Mouse (Mus musculus) CD4-positive, CD25-positive, alpha-beta regulatory T cell, adult 2 months (primary cell): ENCODE measurements around the gene C1qtnf4.
A peak's percentile ranks its signal among the peaks of the same experiment; 100 is the strongest.

Experiments used
- DNase-seq: peaks from one replicate; pipeline ENCODE4 v3.0.0-alpha.2; 2012; ENCODE audit warnings: low read depth, low spot score

Gene C1qtnf4

GRCm38 (mm10) chr2:90885218-90886041 is at the start of gene C1qtnf4:
C1qtnf4 (plus strand) TSS chr2:90885860.
- no peak for DNase-seq

DNA sequence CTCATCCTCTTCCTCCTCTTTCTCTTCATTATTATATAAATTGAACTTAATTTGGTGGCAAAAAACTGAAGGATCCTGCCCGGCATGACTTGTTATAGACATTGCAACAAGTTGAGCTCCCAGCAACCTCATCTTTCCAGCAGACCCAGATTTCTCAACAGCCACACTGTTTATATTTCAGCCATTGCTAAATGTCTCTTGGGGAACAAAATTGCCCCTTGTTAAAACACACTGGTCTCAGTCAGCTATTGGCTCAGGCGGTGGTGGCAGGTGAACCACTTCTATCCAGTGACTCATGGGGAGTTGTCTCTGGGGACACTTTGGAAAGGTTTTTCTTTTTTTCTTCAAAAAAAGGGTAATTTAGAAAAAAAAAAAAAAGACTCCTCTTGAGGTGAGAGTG is 47.0 kb upstream of the C1qtnf4 start:
- DNase-seq, result no peak

- no peak for DNase-seq
These were observed 42.0 kb upstream of the C1qtnf4 start for GRCm38 (mm10) chr2:90843666-90844065.

DNA sequence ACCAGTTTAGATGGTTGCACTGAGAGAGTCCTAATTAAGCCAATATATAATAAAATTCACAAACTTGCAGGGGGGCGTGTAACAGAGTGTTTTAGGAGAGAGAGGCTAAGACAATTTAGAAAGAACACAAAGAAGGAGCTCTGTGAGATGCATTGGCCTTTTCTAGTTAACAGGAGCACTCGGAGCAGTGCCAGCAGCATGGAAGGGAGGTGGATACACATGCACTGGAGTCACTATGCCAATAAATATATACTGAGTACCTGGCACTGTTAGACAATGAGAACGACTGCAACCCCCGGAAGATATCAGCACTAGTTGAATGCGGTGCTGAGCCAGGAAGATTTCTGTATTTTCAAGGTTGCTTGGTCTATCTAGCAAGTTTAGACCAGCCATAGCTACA is 41.4 kb upstream of the C1qtnf4 start:
- no peak for DNase-seq

DNA sequence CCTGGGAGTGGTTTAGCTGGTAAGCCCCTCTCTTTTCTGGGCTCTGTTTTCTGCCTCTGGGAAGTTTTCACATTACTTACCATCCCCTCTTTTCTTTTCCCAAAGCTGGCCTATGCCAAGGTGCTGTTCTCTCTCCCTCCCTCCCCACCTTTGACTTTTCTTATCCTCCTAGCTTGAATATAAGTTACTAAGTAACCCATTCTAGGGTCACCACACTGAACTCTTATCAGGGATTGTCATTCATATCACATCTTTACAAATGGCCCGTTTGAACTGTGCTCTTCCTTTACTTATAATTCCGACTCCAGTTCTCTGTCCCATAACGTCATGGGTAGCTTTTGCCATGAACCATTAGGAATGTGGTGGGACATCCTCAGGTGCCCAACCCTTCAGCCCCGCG is 40.4 kb upstream of the C1qtnf4 start:
- DNase-seq, result no peak

- DNase-seq, result no peak
These were observed 39.5 kb upstream of the C1qtnf4 start for GRCm38 (mm10) chr2:90846171-90846570.

- DNase-seq, result no peak
These were observed 39.1 kb upstream of the C1qtnf4 start for GRCm38 (mm10) chr2:90846597-90846954.

GRCm38 (mm10) chr2:90846955-90847680 is 38.5 kb upstream of the C1qtnf4 start, which contains the start of gene Mtch2:
Mtch2 (plus strand) TSS chr2:90847155.
- peak; percentile 97 for DNase-seq

- DNase-seq, result no peak
These were observed 38.0 kb upstream of the C1qtnf4 start for GRCm38 (mm10) chr2:90847681-90848050.

DNA sequence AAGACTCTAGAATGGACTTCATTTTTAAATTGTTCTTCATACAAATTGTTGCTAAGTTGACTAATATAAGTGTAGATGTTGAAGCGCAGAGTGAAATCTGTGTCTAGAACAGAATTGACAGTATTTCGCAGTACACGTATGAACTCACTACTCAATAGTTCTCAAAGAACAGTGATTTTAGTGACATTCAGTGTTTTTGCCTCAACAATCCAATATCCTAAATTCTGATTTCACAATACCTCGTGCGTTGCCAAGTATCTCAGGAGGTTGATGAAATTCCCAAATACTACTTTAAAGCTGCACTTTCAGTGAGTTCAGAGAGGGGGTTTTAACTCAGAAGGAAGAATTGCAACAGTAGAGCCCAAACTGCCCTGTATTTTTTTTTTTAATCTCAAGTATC is 37.3 kb upstream of the C1qtnf4 start:
- no peak for DNase-seq

- no peak for DNase-seq
These were observed 35.3 kb upstream of the C1qtnf4 start for GRCm38 (mm10) chr2:90850401-90850800.

DNA sequence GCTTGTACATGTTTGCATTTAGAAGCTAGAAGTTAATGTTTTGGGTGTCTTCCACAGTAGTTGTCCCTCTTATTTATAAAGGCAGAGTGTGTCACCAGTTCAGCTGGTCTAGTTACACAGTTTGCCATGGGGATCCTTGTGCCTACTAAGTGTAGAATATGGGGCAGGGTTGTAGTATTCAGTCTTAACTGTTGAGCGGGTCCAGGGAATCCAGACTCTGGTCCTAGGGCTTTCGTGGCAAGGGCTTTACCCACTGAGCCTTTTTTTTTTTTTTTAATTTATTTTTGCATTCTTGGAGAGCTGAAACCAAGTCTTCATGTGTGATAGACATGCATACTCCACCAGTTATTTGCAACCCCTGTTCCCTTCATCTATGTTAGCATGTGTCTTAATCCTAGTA is 24.2 kb upstream of the C1qtnf4 start:
- no peak for DNase-seq

GRCm38 (mm10) chr2:90864184-90864583 is 21.5 kb upstream of the C1qtnf4 start:
- no peak for DNase-seq

DNA sequence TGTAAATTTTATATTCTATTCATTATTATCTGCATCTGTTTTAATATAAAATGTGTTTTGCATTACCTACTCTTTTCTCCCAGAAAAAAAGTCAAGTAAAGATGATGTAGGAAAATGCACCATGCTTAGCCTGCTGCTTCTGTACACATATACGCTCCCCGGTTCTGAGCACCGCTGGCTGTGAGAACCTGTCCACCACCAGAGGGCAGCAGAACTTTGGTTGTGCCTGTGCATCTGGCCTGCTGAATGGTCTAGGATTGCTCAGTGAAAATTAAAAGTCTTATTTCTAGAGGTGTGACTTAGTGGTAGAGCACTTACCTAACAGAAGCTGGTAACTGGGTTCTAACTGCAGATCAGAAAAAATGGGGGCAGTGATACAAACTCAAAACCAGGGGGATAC is 19.1 kb upstream of the C1qtnf4 start:
- peak; percentile 85 for DNase-seq

GRCm38 (mm10) chr2:90870136-90870601 is 15.5 kb upstream of the C1qtnf4 start:
- no peak for DNase-seq

DNA sequence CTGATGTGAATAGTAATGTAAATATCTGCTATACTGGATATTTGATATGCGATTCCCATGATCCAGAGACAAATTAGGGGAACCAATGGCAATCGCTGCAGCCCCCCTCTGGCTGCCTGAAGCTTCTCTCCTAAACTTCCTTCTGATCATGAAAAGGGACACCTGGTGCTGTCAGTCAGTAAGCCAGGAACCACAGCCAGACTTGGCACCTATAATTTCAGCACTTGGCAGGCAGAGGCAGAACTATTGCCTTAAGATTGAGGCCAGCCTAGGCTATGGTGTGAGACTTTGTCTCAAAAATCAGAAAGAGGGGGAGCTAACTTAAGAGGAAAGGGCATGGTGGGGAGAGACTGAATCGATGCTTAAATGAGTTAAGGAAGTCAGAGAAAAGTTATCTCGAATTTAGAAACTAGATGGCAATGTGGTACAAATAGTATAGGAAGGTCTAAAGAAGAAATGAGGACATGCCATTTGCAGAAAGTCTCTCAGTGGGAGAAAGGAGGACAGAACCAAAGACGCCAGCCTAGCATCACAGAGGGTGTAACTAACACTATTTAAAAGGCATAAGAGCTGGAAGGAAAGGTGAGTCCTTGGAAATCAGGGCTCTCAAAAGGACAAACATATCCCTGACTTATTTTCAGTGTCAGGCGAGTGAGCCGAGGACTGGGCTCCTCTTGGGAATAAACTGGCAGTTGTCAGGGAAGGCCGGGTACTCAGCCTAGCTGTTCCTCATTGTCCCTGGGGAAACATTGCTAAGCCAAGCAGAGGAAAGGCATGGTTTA is 14.3 kb upstream of the C1qtnf4 start:
- DNase-seq, result no peak

DNA sequence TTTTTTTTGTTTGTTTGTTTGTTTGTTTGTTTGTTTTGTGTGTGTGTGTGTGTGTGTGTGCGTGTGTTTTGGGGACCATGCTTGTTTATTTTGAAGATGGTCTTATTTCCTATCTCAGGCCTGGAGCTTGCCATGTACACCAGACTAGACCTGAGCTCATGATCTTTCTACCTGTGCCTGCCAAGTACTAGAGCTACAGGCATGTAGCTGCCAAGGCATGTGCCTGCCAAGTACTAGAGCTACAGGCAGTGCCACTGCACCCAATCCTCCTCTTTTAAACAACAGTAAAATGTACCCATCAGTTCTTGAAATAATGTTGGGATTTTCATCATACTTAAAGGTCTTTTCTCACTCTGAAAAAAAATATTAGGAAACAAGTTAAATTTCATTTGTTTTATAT is 11.6 kb upstream of the C1qtnf4 start:
- DNase-seq, result no peak

- DNase-seq, result no peak
These were observed 10.4 kb upstream of the C1qtnf4 start for GRCm38 (mm10) chr2:90875239-90875638.

DNA sequence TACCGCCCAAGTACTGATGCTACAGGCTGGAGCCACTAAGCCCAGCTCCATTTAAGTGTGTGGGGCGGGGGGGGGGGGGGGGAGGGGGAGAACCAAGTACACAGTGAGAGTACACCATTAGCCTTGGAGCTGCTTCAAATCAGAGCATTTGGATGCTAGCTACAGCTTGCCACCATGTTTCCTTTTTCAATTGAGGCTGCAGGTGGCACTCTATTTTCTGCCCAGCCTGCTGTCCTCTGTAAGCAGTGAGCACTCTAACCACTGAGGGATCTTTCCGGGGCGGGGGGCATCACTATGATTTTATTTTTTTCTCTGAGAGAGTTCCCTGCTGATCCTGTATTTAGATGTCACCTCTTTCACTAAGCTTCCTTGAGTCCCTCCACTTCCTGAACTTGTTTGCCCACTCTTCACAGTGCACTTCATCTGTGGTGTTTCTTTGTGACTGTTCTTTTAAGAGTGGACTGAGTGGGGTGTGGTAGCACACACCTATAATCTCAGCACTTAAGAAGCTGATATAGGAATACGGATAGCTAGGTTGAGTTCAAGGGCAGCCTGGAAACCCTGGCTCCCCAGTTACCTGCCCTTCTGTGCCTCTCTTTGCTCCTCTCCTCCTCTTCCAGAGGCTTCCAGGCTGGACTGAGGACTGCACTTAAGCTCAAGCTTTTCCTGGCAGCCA is 7.9 kb upstream of the C1qtnf4 start:
- DNase-seq, result no peak

- no peak for DNase-seq
These were observed 6.2 kb upstream of the C1qtnf4 start for GRCm38 (mm10) chr2:90879419-90879818.

DNA sequence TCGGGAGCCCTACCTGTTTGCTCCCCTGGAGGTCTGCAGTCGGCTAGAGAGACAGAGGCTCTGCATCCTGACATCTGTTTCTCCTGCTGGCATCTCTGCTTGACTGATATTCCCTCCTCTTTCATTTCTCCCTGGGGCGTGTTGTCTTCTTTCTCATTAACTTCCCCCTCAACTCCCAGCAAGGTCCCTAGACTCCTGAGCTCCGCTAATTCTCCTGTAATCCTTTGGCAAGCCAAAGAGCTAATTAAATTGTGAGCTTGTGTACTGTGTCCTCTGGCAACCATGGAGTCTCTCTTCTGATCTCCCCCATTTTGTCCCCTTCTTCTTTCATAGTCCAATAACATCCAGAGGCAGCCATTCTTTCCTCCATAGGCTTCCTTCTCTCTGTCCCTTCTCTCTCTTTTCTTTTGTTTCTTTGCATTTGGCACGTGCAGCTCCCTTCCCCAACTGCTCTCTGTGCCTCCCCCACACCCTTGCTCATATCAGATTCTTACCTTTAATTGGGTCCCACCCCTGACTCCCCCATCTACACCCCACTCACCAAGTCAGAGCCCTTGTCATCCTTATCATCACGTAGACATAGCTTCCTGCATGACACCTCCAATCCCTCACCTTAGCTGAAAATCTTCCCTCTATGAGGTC is 5.4 kb upstream of the C1qtnf4 start:
- DNase-seq, result no peak
